Mouse (Mus musculus): Measurements from ENCODE around the gene Ugt1a6a. TPM values are rescaled to one million over a fixed set of nuclear protein-coding genes. Genes with fewer than 3 reads are reported as not detected.

The Ugt1a6a gene
- polyA plus RNA-seq, 1 experiment from 2014 or later: 2.5 TPM

DNA sequence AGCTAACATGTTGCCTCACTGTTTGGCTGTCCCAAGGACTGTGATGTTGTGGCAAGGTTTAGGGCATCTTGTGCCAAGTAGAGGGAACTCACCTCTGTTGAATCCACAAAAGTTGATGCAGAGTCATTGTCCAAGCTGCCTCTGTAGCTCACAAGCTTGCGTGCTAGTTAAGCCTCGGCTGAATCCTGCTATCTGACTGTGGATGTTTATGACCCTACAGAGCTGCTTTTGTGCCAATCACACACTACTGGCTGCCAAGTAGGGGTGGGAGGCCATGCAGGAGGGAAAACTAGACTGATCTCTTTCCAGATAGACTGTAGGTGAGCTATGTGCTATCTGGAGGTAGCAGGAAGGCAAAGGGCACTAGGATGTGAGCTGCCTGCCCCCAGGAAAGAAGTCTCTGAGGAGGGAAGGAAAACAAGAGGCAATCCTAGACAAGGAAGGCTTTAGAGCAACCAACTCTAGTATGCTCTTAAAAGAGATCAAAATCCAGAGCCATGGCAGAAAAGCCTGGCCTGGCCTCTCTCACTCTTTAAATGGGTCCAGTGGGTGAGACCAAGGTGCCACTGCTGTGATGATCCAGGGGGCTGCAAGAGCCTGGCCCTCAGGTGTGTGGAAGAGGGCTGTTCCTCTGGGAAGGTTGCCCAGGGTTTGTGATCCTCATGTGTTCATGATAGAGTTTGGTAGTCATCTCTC lies 79.3 kb downstream of the Ugt1a6a start:
- no peaks in the 10 kb centered on the region for H3K36me3 ChIP-seq (ENCODE audit: control insufficient read depth, insufficient read depth, low read length)
- no peak for ATAC-seq
- no peak overlapping the region for H3K4me3 ChIP-seq (ENCODE audit: low read depth, low read length)
- H3K9ac ChIP-seq (ENCODE audit: low read depth, low read length): no peak overlapping the region
- H3K27me3 ChIP-seq (ENCODE audit: control insufficient read depth, insufficient read depth, low read depth, low read length): no peaks in the 10 kb centered on the region
- peaks cover 62% of the 10 kb centered on the region for H3K9me3 ChIP-seq (replicated peaks; ENCODE audit: control insufficient read depth, low read length, poor library complexity, severe bottlenecking)
- H3K27ac ChIP-seq (ENCODE audit: low read length): no peak overlapping the region
- no peaks in the 10 kb centered on the region for H3K4me1 ChIP-seq (ENCODE audit: control insufficient read depth, insufficient read depth, low read length)
- no peak overlapping the region for H3K4me2 ChIP-seq (ENCODE audit: low read length)
- 81% methylated on average over 2 of the region's 2 CpGs for WGBS

DNA sequence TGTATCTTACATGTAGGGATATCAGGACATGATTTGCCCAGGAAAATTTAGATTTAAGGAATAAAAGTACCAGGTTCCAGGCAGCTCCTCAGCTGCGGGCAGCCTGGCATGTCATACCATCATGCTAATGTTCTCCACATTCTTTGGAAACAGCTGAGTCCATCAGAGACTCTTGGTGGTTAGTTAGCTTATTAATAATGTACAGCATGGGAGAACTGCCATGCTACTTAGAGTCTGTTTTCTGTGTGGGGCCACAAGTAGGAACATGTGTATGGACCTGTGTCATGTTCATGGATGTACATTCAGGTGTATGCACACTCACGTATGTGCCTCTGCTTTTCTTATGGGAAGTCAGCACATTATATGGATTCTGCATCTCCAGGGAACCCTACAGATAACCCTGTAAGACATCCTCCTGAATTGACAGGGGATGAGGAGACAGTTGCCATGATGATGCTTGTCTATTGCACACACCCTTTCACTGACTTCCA lies 79.9 kb downstream of the Ugt1a6a start:
- no peak for ATAC-seq

DNA sequence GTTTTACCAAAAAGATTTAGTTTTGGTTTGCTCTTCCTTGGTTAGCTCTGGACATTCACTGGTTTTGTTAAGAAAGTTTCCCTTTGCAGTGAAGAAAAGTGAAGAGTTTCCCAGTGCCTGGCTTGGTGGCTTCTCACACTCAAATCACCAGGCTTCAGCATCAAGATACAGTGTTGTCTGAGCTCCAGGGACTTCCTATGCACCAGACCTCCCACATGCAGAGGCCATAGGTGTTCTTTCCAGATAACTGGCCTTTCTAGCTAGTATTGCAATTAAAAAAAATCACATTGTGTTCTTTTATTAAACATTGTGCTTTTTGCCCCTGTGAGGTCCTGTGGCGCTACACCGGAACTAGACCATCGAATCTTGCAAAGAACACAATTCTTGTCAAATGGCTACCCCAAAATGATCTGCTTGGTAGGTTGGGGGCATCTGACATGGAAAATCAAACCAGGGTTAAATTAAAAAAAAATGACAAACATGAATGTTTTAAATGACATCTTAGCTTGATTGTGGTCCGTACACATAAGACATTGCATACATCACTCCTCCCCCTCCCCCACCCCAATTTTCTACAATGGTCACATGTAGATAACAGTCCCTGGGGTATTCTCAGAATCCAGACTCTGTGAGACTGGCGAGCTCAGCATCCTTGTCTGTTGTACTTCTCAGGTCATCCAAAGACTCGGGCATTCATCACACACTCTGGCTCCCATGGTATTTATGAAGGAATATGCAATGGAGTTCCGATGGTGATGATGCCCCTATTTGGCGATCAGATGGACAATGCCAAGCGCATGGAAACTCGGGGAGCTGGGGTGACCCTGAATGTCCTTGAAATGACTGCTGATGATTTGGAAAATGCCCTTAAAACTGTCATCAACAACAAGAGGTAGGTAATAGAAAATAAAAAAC lies 81.1 kb downstream of the Ugt1a6a start:
- Histone ChIP-seq H3K27ac (ENCODE audit: low read length) (no peak overlapping the region), H3K4me1 (ENCODE audit: control insufficient read depth, insufficient read depth, low read length) (no peaks in the 10 kb centered on the region), H3K4me3 (ENCODE audit: low read depth, low read length) (no peak overlapping the region), H3K9me3 (replicated peaks; ENCODE audit: control insufficient read depth, low read length, poor library complexity, severe bottlenecking) (peaks cover 62% of the 10 kb centered on the region), H3K27me3 (ENCODE audit: control insufficient read depth, insufficient read depth, low read depth, low read length) (no peaks in the 10 kb centered on the region), H3K9ac (ENCODE audit: low read depth, low read length) (no peak overlapping the region), H3K36me3 (ENCODE audit: control insufficient read depth, insufficient read depth, low read length) (no peaks in the 10 kb centered on the region), H3K4me2 (ENCODE audit: low read length) (no peak overlapping the region)
- 73% methylated on average over 10 of the region's 10 CpGs for WGBS
- no peak for ATAC-seq

More for the DNA sequence above, 79.9 kb downstream of the Ugt1a6a start:
- H3K9ac ChIP-seq (ENCODE audit: low read depth, low read length): no peak overlapping the region
- no peak overlapping the region for H3K4me3 ChIP-seq (ENCODE audit: low read depth, low read length)
- no peak overlapping the region for H3K4me2 ChIP-seq (ENCODE audit: low read length)
- 77% methylated on average over 2 of the region's 2 CpGs for WGBS
- H3K4me1 ChIP-seq (ENCODE audit: control insufficient read depth, insufficient read depth, low read length): no peaks in the 10 kb centered on the region
- H3K9me3 ChIP-seq (replicated peaks; ENCODE audit: control insufficient read depth, low read length, poor library complexity, severe bottlenecking): peaks cover 62% of the 10 kb centered on the region
- no peaks in the 10 kb centered on the region for H3K27me3 ChIP-seq (ENCODE audit: control insufficient read depth, insufficient read depth, low read depth, low read length)
- no peak overlapping the region for H3K27ac ChIP-seq (ENCODE audit: low read length)
- no peaks in the 10 kb centered on the region for H3K36me3 ChIP-seq (ENCODE audit: control insufficient read depth, insufficient read depth, low read length)

GRCm38 (mm10) chr1:88216551-88216950 lies 81.9 kb downstream of the Ugt1a6a start:
- Histone ChIP-seq H3K9me3 (replicated peaks; ENCODE audit: control insufficient read depth, low read length, poor library complexity, severe bottlenecking) (peaks cover 58% of the 10 kb centered on the region), H3K36me3 (ENCODE audit: control insufficient read depth, insufficient read depth, low read length) (no peaks in the 10 kb centered on the region), H3K4me3 (ENCODE audit: low read depth, low read length) (no peak overlapping the region), H3K4me2 (ENCODE audit: low read length) (no peak overlapping the region), H3K27me3 (ENCODE audit: control insufficient read depth, insufficient read depth, low read depth, low read length) (no peaks in the 10 kb centered on the region), H3K4me1 (ENCODE audit: control insufficient read depth, insufficient read depth, low read length) (no peaks in the 10 kb centered on the region), H3K27ac (ENCODE audit: low read length) (no peak overlapping the region), H3K9ac (ENCODE audit: low read depth, low read length) (no peak overlapping the region)
- ATAC-seq: no peak
- WGBS: 49% methylated on average over 2 of the region's 2 CpGs

DNA sequence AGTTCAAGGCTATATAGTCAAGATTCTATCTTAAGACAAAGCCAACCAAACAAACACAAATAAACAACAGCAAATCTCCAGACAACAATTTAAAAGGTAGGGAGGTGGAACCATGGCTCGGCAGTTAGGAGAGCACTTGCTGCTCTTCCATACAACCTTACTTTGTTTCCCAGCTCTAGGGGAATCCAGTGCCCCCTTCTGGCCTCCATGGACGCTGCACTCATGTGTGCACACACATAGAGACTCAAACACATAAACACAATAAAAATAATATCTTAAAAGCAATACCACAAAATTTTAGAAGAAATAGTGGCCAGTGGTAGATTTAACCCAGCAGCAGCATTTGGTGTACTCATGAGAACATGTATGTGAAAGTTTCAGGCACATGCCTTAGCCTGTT lies 82.5 kb downstream of the Ugt1a6a start:
- H3K27ac ChIP-seq (ENCODE audit: low read length): no peak overlapping the region
- ATAC-seq: no peak
- no peaks in the 10 kb centered on the region for H3K27me3 ChIP-seq (ENCODE audit: control insufficient read depth, insufficient read depth, low read depth, low read length)
- H3K36me3 ChIP-seq (ENCODE audit: control insufficient read depth, insufficient read depth, low read length): no peaks in the 10 kb centered on the region
- no peak overlapping the region for H3K4me3 ChIP-seq (ENCODE audit: low read depth, low read length)
- no peak overlapping the region for H3K4me2 ChIP-seq (ENCODE audit: low read length)
- H3K9ac ChIP-seq (ENCODE audit: low read depth, low read length): no peak overlapping the region
- no peaks in the 10 kb centered on the region for H3K4me1 ChIP-seq (ENCODE audit: control insufficient read depth, insufficient read depth, low read length)
- WGBS: 61% methylated on average over 2 of the region's 2 CpGs
- peaks cover 54% of the 10 kb centered on the region for H3K9me3 ChIP-seq (replicated peaks; ENCODE audit: control insufficient read depth, low read length, poor library complexity, severe bottlenecking)

DNA sequence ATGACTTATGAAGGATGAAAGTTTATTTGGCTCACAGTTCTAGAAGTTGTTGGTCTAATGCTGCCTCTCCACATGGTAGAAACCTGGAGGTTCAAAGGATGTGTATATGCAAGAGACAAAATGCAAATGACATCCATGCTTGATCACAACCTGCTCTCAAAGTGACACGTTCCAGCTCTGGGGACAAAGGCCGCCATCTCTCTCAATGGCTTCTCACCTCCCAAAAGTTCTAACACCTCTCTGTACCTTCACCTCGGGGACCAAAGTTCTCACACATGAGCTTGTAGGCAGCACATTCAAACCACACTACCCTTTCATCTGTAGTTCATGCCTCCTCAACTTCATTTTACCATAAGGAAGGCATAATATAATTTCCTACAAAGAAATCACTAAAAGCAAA lies 83.0 kb downstream of the Ugt1a6a start:
- Histone ChIP-seq H3K36me3 (ENCODE audit: control insufficient read depth, insufficient read depth, low read length) (no peaks in the 10 kb centered on the region), H3K9me3 (replicated peaks; ENCODE audit: control insufficient read depth, low read length, poor library complexity, severe bottlenecking) (peaks cover 52% of the 10 kb centered on the region), H3K27ac (ENCODE audit: low read length) (no peak overlapping the region), H3K4me1 (ENCODE audit: control insufficient read depth, insufficient read depth, low read length) (no peaks in the 10 kb centered on the region), H3K9ac (ENCODE audit: low read depth, low read length) (no peak overlapping the region), H3K4me3 (ENCODE audit: low read depth, low read length) (no peak overlapping the region), H3K4me2 (ENCODE audit: low read length) (no peak overlapping the region), H3K27me3 (ENCODE audit: control insufficient read depth, insufficient read depth, low read depth, low read length) (no peaks in the 10 kb centered on the region)
- WGBS: 41% methylated on average over 3 of the region's 3 CpGs
- no peak for ATAC-seq

GRCm38 (mm10) chr1:88218051-88218450 lies 83.4 kb downstream of the Ugt1a6a start:
- no peak for ATAC-seq
- Histone ChIP-seq H3K4me3 (ENCODE audit: low read depth, low read length) (no peak overlapping the region), H3K4me2 (ENCODE audit: low read length) (no peak overlapping the region), H3K9me3 (replicated peaks; ENCODE audit: control insufficient read depth, low read length, poor library complexity, severe bottlenecking) (peaks cover 47% of the 10 kb centered on the region), H3K27ac (ENCODE audit: low read length) (no peak overlapping the region), H3K36me3 (ENCODE audit: control insufficient read depth, insufficient read depth, low read length) (no peaks in the 10 kb centered on the region), H3K9ac (ENCODE audit: low read depth, low read length) (no peak overlapping the region), H3K4me1 (ENCODE audit: control insufficient read depth, insufficient read depth, low read length) (no peaks in the 10 kb centered on the region), H3K27me3 (ENCODE audit: control insufficient read depth, insufficient read depth, low read depth, low read length) (no peaks in the 10 kb centered on the region)
- WGBS: 72% methylated on average over 9 of the region's 9 CpGs

GRCm38 (mm10) chr1:88218591-88218990 lies 84.0 kb downstream of the Ugt1a6a start:
- no peaks in the 10 kb centered on the region for H3K36me3 ChIP-seq (ENCODE audit: control insufficient read depth, insufficient read depth, low read length)
- H3K9me3 ChIP-seq (replicated peaks; ENCODE audit: control insufficient read depth, low read length, poor library complexity, severe bottlenecking): peaks cover 42% of the 10 kb centered on the region
- no peak overlapping the region for H3K4me2 ChIP-seq (ENCODE audit: low read length)
- H3K4me3 ChIP-seq (ENCODE audit: low read depth, low read length): no peak overlapping the region
- no peak overlapping the region for H3K9ac ChIP-seq (ENCODE audit: low read depth, low read length)
- 49% methylated on average over 4 of the region's 4 CpGs for WGBS
- H3K4me1 ChIP-seq (ENCODE audit: control insufficient read depth, insufficient read depth, low read length): no peaks in the 10 kb centered on the region
- no peaks in the 10 kb centered on the region for H3K27me3 ChIP-seq (ENCODE audit: control insufficient read depth, insufficient read depth, low read depth, low read length)
- ATAC-seq: no peak
- no peak overlapping the region for H3K27ac ChIP-seq (ENCODE audit: low read length)

DNA sequence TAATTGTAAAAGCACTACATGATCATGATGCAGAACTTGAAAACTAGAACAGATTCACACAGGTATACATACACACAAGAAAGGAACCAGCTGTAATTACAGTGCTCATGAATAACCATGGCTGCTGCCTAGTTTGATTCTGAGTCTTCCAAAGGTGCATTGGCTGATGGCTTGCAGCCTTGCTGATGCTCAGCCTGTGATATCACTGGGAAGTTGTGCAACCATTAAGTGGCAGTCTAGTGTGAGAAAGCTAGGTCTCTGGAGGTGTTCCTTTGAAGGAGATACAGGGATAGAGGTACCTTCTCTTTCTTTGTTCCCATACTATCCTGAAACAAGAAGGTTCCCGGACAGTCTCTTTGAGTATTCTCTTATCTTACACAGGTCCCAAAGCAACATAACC lies 84.4 kb downstream of the Ugt1a6a start:
- Histone ChIP-seq H3K4me2 (ENCODE audit: low read length) (no peak overlapping the region), H3K9me3 (replicated peaks; ENCODE audit: control insufficient read depth, low read length, poor library complexity, severe bottlenecking) (peaks cover 37% of the 10 kb centered on the region), H3K27me3 (ENCODE audit: control insufficient read depth, insufficient read depth, low read depth, low read length) (no peaks in the 10 kb centered on the region), H3K27ac (ENCODE audit: low read length) (no peak overlapping the region), H3K4me1 (ENCODE audit: control insufficient read depth, insufficient read depth, low read length) (no peaks in the 10 kb centered on the region), H3K9ac (ENCODE audit: low read depth, low read length) (no peak overlapping the region), H3K36me3 (ENCODE audit: control insufficient read depth, insufficient read depth, low read length) (no peaks in the 10 kb centered on the region), H3K4me3 (ENCODE audit: low read depth, low read length) (no peak overlapping the region)
- 15% methylated on average over 1 of the region's 1 CpGs for WGBS
- ATAC-seq: no peak

All from midbrain, embryonic 16.5 days (tissue).